Mouse (Mus musculus) layer of hippocampus, adult 6 months (tissue): ENCODE results near the gene Ppp6r1. TPM values are rescaled to one million over a fixed set of nuclear protein-coding genes. Genes with fewer than 3 reads are reported as not detected.

Source experiments
- long read RNA-seq, 2 experiments: library from polyadenylated mRNA; unstranded; transcript quantifications; one replicate each; pipeline ENCODE4 v2.0.0; 2019 to 2020
- polyA plus RNA-seq: library from polyadenylated mRNA; unstranded; fragments of <200 nt; fragmentation: Nextera tagmentation; gene quantifications from 2 replicates; pipeline ENCODE4 v1.2.3, GENCODE M21; 2021

Gene Ppp6r1
- 3.4 and 5.9 TPM in 2 replicates for polyA plus RNA-seq
- long read RNA-seq, experiment 1, partial matches to known transcripts = 8 of 8 reads
- long read RNA-seq, experiment 1, other reads (novel, unspliced or antisense) = 0 of 8 reads
- long read RNA-seq, experiment 2, partial matches to known transcripts = 3 of 8 reads
- long read RNA-seq, experiment 2, other reads (novel, unspliced or antisense) = 3 of 8 reads

GRCm38 (mm10) chr7:4658912-4659551 lies at the start of gene Ppp6r1:
Gene Ppp6r1, minus strand, starts transcription at chr7:4659019.

DNA sequence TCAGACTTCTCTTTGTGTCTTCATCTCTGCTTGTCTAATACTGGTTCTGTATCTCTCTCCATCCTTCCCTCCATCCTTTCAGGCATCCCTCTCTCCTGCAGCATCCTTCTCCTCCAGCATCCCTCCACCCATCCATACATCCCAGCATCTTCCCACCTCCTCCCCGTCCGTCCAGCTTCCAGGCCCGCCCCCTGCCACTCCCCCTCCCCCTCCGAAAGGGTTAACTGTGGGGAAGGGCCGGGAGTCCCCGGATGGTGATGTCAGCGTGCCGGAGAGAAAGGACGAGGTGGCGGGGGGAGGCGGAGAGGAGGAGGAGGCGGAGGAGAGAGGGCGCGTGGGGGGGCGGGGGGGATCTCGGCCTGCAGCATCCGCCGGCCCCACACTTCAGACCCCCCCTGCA lies 31.6 kb upstream of the Ppp6r1 start, which contains the start of gene Brsk1:
TSS of gene Brsk1 (plus strand) at position 218 of the 400 bp plus-strand sequence.

GRCm38 (mm10) chr7:4684632-4685417 lies 26.0 kb upstream of the Ppp6r1 start, which contains the start of gene Hspbp1:
Gene Hspbp1, minus strand, starts transcription at chr7:4685068.

GRCm38 (mm10) chr7:4631031-4631430 lies 27.8 kb downstream of the Ppp6r1 start, which contains the start of gene Tmem86b:
Gene Tmem86b, minus strand, starts transcription at chr7:4631422.

GRCm38 (mm10) chr7:4603873-4604272 lies 54.9 kb downstream of the Ppp6r1 start, which contains the start of gene Ptprh:
Gene Ptprh, minus strand, starts transcription at chr7:4604041.

Other genes starting within 250 kb of the Ppp6r1 start
- gene Rdh13, start 213.4 kb downstream of the Ppp6r1 start, polyA plus RNA-seq = 24.6 and 35.6 TPM in 2 replicates
- 3.0 and 3.6 TPM in 2 replicates for gene Eps8l1, start 198.3 kb downstream of the Ppp6r1 start, polyA plus RNA-seq
- gene Ppp1r12c, start 157.3 kb downstream of the Ppp6r1 start, polyA plus RNA-seq = 18.6 and 18.7 TPM in 2 replicates
- gene Tnnt1, start 142.6 kb downstream of the Ppp6r1 start, polyA plus RNA-seq = 3.2 and 3.3 TPM in 2 replicates
- gene Tnni3, start 134.8 kb downstream of the Ppp6r1 start, polyA plus RNA-seq = 0.31 TPM in 1 of 2 replicates, not detected in the other
- 0.36 and 0.69 TPM in 2 replicates for gene Dnaaf3, start 126.6 kb downstream of the Ppp6r1 start, polyA plus RNA-seq
- 292 and 326 TPM in 2 replicates for gene Syt5, start 111.5 kb downstream of the Ppp6r1 start, polyA plus RNA-seq
- gene Ptprh, start 55.0 kb downstream of the Ppp6r1 start, polyA plus RNA-seq = 0.05 and 0.08 TPM in 2 replicates
- 0.38 TPM in 1 of 2 replicates, not detected in the other for gene Tmem86b, start 27.6 kb downstream of the Ppp6r1 start, polyA plus RNA-seq
- 137 and 145 TPM in 2 replicates for gene Hspbp1, start 26.0 kb upstream of the Ppp6r1 start, polyA plus RNA-seq
- 3.8 and 6.0 TPM in 2 replicates for gene Brsk1, start 31.6 kb upstream of the Ppp6r1 start, polyA plus RNA-seq
- gene Tmem150b, start 66.2 kb upstream of the Ppp6r1 start, polyA plus RNA-seq = not detected in 2 replicates
- gene Kmt5c, start 81.1 kb upstream of the Ppp6r1 start, polyA plus RNA-seq = 4.3 and 4.5 TPM in 2 replicates
- 19.8 and 42.8 TPM in 2 replicates for gene Cox6b2, start 94.1 kb upstream of the Ppp6r1 start, polyA plus RNA-seq
- gene Fam71e2, start 112.3 kb upstream of the Ppp6r1 start, polyA plus RNA-seq = not detected in 2 replicates
- gene Il11, start 123.8 kb upstream of the Ppp6r1 start, polyA plus RNA-seq = 0.18 and 0.45 TPM in 2 replicates
- not detected in 2 replicates for gene Tmem190, start 123.9 kb upstream of the Ppp6r1 start, polyA plus RNA-seq
- 7.2 and 9.5 TPM in 2 replicates for gene Tmem238, start 130.6 kb upstream of the Ppp6r1 start, polyA plus RNA-seq
- gene Rpl28, start 133.9 kb upstream of the Ppp6r1 start, polyA plus RNA-seq = 1,085 and 1,204 TPM in 2 replicates
- gene Ube2s, start 153.6 kb upstream of the Ppp6r1 start, polyA plus RNA-seq = 16.3 and 20.3 TPM in 2 replicates
- gene Shisa7, start 185.7 kb upstream of the Ppp6r1 start, polyA plus RNA-seq = 11.7 and 13.1 TPM in 2 replicates
- 17.0 and 20.1 TPM in 2 replicates for gene Isoc2b, start 211.2 kb upstream of the Ppp6r1 start, polyA plus RNA-seq
- gene Isoc2a, start 218.1 kb upstream of the Ppp6r1 start, polyA plus RNA-seq = 0.87 and 0.94 TPM in 2 replicates
- 0.14 and 0.29 TPM in 2 replicates for gene Gm36210, start 247.5 kb upstream of the Ppp6r1 start, polyA plus RNA-seq